In the genomic region with DNA sequence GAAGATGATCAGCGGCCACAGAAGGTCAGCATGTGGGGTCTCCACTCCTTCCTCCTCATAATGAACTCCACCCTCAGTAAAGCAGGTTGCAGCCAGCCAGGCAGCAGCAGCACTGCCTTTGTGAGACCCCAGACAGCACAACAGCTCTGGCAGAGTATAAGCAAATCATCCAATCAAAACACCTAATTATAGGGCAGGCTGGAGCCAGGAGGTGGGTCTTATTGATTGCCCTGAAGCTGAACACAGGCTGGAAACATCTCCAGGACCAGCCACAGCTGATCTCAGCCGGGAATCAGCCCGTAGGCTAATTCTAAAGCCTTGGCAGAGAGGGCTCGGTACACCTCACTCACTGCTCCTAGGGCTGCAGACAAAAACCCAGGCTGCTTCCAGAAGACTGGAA, we compare ENCODE assay signal across 13 mouse cellular contexts.
DNase-seq lines count a peak whose midpoint lies in the region; ATAC-seq and TF ChIP-seq lines count a peak whose summit lies in the region.
"Had no signal": no experiment of that assay in that cellular context is flagged by ENCODE, and none has a peak within 500 bp of the region (broad histone marks: within the 10 kb centered on the region; RNA-seq: fewer than 3 reads in every experiment).

No protein-coding gene starts in this region.

- no peak for DNase-seq in embryonic facial prominence, embryonic 11.5 days (ENCODE audit: low spot score)
- no peak for DNase-seq in hindbrain, postnatal 0 days (ENCODE audit: low spot score)
- DNase-seq in urinary bladder, postnatal 36 days (ENCODE audit: low spot score in 2 of 2) = no peak
- no peak for DNase-seq in right cerebral cortex, postnatal 36 days (ENCODE audit: low spot score in 2 of 2)
- DNase-seq: cerebellum, adult 11-12 months; heart, postnatal 4 days; lung, postnatal 14 days; thymus, postnatal 4 days had no signal

- no peak overlapping the region for H3K4me2 ChIP-seq in embryonic facial prominence, embryonic 11.5 days (ENCODE audit: low read depth, low read length)
- no peak overlapping the region for H3K4me2 ChIP-seq in forebrain, embryonic 13.5 days
- H3K4me2 ChIP-seq in hindbrain, postnatal 0 days (ENCODE audit: low read depth, low read length) = no peak overlapping the region
- H3K4me2 ChIP-seq in neural tube, embryonic 13.5 days = no peak overlapping the region
- no peak overlapping the region for H3K4me2 ChIP-seq in kidney, embryonic 15.5 days

- H3K27me3 ChIP-seq in embryonic facial prominence, embryonic 11.5 days (ENCODE audit: control insufficient read depth, insufficient read depth, low read length) = no peaks in the 10 kb centered on the region
- H3K27me3 ChIP-seq in forebrain, embryonic 13.5 days = no peaks in the 10 kb centered on the region
- H3K27me3 ChIP-seq in hindbrain, postnatal 0 days (ENCODE audit: insufficient read depth, low read length) = no peaks in the 10 kb centered on the region
- H3K27me3 ChIP-seq in neural tube, embryonic 13.5 days = no peaks in the 10 kb centered on the region
- H3K27me3 ChIP-seq in kidney, embryonic 15.5 days = no peaks in the 10 kb centered on the region
- H3K27me3 ChIP-seq: CH12.LX had no signal

- 30% methylated on average over 4 of the region's 4 CpGs for WGBS in embryonic facial prominence, embryonic 11.5 days
- WGBS in forebrain, embryonic 13.5 days = 13% methylated on average over 4 of the region's 4 CpGs
- 41% methylated on average over 4 of the region's 4 CpGs for WGBS in hindbrain, postnatal 0 days
- 26% methylated on average over 4 of the region's 4 CpGs for WGBS in neural tube, embryonic 13.5 days
- WGBS in kidney, embryonic 15.5 days = 49% methylated on average over 4 of the region's 4 CpGs

- no peaks in the 10 kb centered on the region for H3K4me1 ChIP-seq in embryonic facial prominence, embryonic 11.5 days (ENCODE audit: control insufficient read depth, insufficient read depth, low read length)
- peaks cover 38% of the 10 kb centered on the region for H3K4me1 ChIP-seq in forebrain, embryonic 13.5 days
- peaks cover 4% of the 10 kb centered on the region; the same call in 1 of the 2 replicates for H3K4me1 ChIP-seq in hindbrain, postnatal 0 days (ENCODE audit: insufficient read depth, low read length)
- peaks cover 45% of the 10 kb centered on the region for H3K4me1 ChIP-seq in neural tube, embryonic 13.5 days (replicated peaks)
- peaks cover 15% of the 10 kb centered on the region; the same call in 1 of the 2 replicates for H3K4me1 ChIP-seq in kidney, embryonic 15.5 days

- 0 out of 2 replicates have a peak, but pooled peaks have one; percentile 34 for ATAC-seq in embryonic facial prominence, embryonic 11.5 days (replicated peaks; ENCODE audit: insufficient number of reproducible peaks, low FRiP score, low TSS enrichment, low read depth)
- ATAC-seq in forebrain, embryonic 13.5 days = peak; percentile 64
- ATAC-seq in hindbrain, postnatal 0 days = peak; percentile 39; the same call in 1 of the 2 replicates
- ATAC-seq in neural tube, embryonic 13.5 days (ENCODE audit: low read depth) = peak; percentile 68
- ATAC-seq in kidney, embryonic 15.5 days (replicated peaks; ENCODE audit: low FRiP score) = no peak

- H3K27ac ChIP-seq in embryonic facial prominence, embryonic 11.5 days (replicated peaks; ENCODE audit: low read depth, low read length) = no peak overlapping the region
- peak overlapping the region; percentile 68 for H3K27ac ChIP-seq in forebrain, embryonic 13.5 days
- H3K27ac ChIP-seq in hindbrain, postnatal 0 days = peak overlapping the region; percentile 56
- peak overlapping the region; percentile 81 for H3K27ac ChIP-seq in neural tube, embryonic 13.5 days (replicated peaks)
- H3K27ac ChIP-seq in kidney, embryonic 15.5 days = no peak overlapping the region

- no peaks in the 10 kb centered on the region for H3K9me3 ChIP-seq in embryonic facial prominence, embryonic 11.5 days (replicated peaks; ENCODE audit: control insufficient read depth, low read length)
- no peaks in the 10 kb centered on the region for H3K9me3 ChIP-seq in forebrain, embryonic 13.5 days (replicated peaks)
- H3K9me3 ChIP-seq in hindbrain, postnatal 0 days (ENCODE audit: low read length) = no peaks in the 10 kb centered on the region
- no peaks in the 10 kb centered on the region for H3K9me3 ChIP-seq in neural tube, embryonic 13.5 days
- no peaks in the 10 kb centered on the region for H3K9me3 ChIP-seq in kidney, embryonic 15.5 days (replicated peaks)

- no peaks in the 10 kb centered on the region for H3K36me3 ChIP-seq in embryonic facial prominence, embryonic 11.5 days (replicated peaks; ENCODE audit: control insufficient read depth, insufficient read depth, low read depth, low read length)
- H3K36me3 ChIP-seq in forebrain, embryonic 13.5 days (ENCODE audit: poor library complexity, severe bottlenecking) = no peaks in the 10 kb centered on the region
- no peaks in the 10 kb centered on the region for H3K36me3 ChIP-seq in hindbrain, postnatal 0 days (ENCODE audit: insufficient read depth, low read length)
- no peaks in the 10 kb centered on the region for H3K36me3 ChIP-seq in neural tube, embryonic 13.5 days
- H3K36me3 ChIP-seq in kidney, embryonic 15.5 days = no peaks in the 10 kb centered on the region

- H3K4me3 ChIP-seq in embryonic facial prominence, embryonic 11.5 days (ENCODE audit: low read depth, low read length) = no peak overlapping the region
- no peak overlapping the region for H3K4me3 ChIP-seq in forebrain, embryonic 13.5 days
- no peak overlapping the region for H3K4me3 ChIP-seq in hindbrain, postnatal 0 days (ENCODE audit: low read length)
- H3K4me3 ChIP-seq in neural tube, embryonic 13.5 days = no peak overlapping the region
- H3K4me3 ChIP-seq in kidney, embryonic 15.5 days (replicated peaks) = no peak overlapping the region
- H3K4me3 ChIP-seq: myocyte had no signal

- H3K9ac ChIP-seq in embryonic facial prominence, embryonic 11.5 days (replicated peaks; ENCODE audit: low read length) = no peak overlapping the region; the same call in 1 of the 2 replicates
- 0 out of 2 replicates have a peak overlapping the region, but pooled peaks have one; percentile 1 for H3K9ac ChIP-seq in forebrain, embryonic 13.5 days
- H3K9ac ChIP-seq in hindbrain, postnatal 0 days (replicated peaks; ENCODE audit: low read length) = no peak overlapping the region
- H3K9ac ChIP-seq in neural tube, embryonic 13.5 days = peak overlapping the region; percentile 49; the same call in 1 of the 2 replicates
- no peak overlapping the region for H3K9ac ChIP-seq in kidney, embryonic 15.5 days

- no peak for TF ChIP-seq CTCF in hindbrain, postnatal 0 days (IDR thresholded peaks at IDR 0.05; ENCODE audit: low read depth)

Comparison
In these comparisons a context has a peak if more than half of its experiments do, and no peak if none do; other contexts are left out.
1. H3K27ac ChIP-seq: peak in forebrain, embryonic 13.5 days (single experiment), hindbrain, postnatal 0 days (single experiment) and neural tube, embryonic 13.5 days (single experiment); none in embryonic facial prominence, embryonic 11.5 days (single experiment) and kidney, embryonic 15.5 days (single experiment).
2. H3K9ac ChIP-seq: peak in forebrain, embryonic 13.5 days (single experiment) and neural tube, embryonic 13.5 days (single experiment); none in embryonic facial prominence, embryonic 11.5 days (single experiment), hindbrain, postnatal 0 days (single experiment) and kidney, embryonic 15.5 days (single experiment).